Mouse (Mus musculus) brain, embryonic 14.5 days (tissue): ENCODE results near the gene Trim25.

Experiments
- CTCF ChIP-seq: fragments of 200-500 bp; IDR thresholded peaks from 2 replicates; pipeline ENCODE4 v1.5.1; 2012; ENCODE audit warnings: inconsistent platforms, mild to moderate bottlenecking, moderate library complexity, borderline replicate concordance; ENCODE audit not compliant: insufficient read depth, insufficient read length; ENCODE audit errors: extremely low read depth
- POLR2A ChIP-seq: fragments of 200-500 bp; IDR thresholded peaks from 2 replicates; pipeline ENCODE4 v1.6.1; 2012; ENCODE audit warnings: mild to moderate bottlenecking, inconsistent platforms, borderline replicate concordance; ENCODE audit not compliant: poor library complexity, insufficient read depth, insufficient read length, severe bottlenecking; ENCODE audit errors: extremely low read depth

GRCm38 (mm10) chr11:88989530-88989929 is 9.6 kb upstream of the Trim25 start:
- TF ChIP-seq CTCF = peak; percentile 27; the same call in 1 of the 2 replicates
- no peak for TF ChIP-seq POLR2A
